Mouse (Mus musculus): ENCODE measurements around the gene Cybrd1. TPM values are rescaled to one million over a fixed set of nuclear protein-coding genes. Genes with fewer than 3 reads are reported as not detected.

Gene Cybrd1
- polyA plus RNA-seq, 1 experiment = 1.9 TPM

- Histone ChIP-seq H3K36me3 (ENCODE audit: control insufficient read depth, insufficient read depth, low read length) (peaks cover 4% of the 10 kb centered on the region; the same call in 1 of the 2 replicates), H3K27ac (ENCODE audit: control insufficient read depth, insufficient read depth, low read depth, low read length) (no peak overlapping the region), H3K4me1 (ENCODE audit: control insufficient read depth, insufficient read depth, low read length) (no peaks in the 10 kb centered on the region), H3K27me3 (ENCODE audit: control insufficient read depth, insufficient read depth, low read length) (no peaks in the 10 kb centered on the region), H3K4me3 (ENCODE audit: control insufficient read depth, low read depth, low read length) (no peak overlapping the region)
- no peak for TF ChIP-seq POLR2A (IDR thresholded peaks at IDR 0.05; ENCODE audit: control insufficient read depth, low read depth, low read length)
- TF ChIP-seq CTCF (IDR thresholded peaks at IDR 0.05; ENCODE audit: control insufficient read depth, insufficient read depth, insufficient replicate concordance, low read depth, low read length) = no peak
Measured at GRCm38 (mm10) chr2:71090660-71091445, 26.9 kb upstream of the Cybrd1 start.

GRCm38 (mm10) chr2:71096170-71096569 is 21.6 kb upstream of the Cybrd1 start:
- H3K27ac ChIP-seq (ENCODE audit: control insufficient read depth, insufficient read depth, low read depth, low read length) = no peak overlapping the region
- H3K27me3 ChIP-seq (ENCODE audit: control insufficient read depth, insufficient read depth, low read length) = no peaks in the 10 kb centered on the region

GRCm38 (mm10) chr2:71102621-71103291 is 15.0 kb upstream of the Cybrd1 start:
- H3K4me1 ChIP-seq (ENCODE audit: control insufficient read depth, insufficient read depth, low read length) = no peaks in the 10 kb centered on the region
- H3K27ac ChIP-seq (ENCODE audit: control insufficient read depth, insufficient read depth, low read depth, low read length) = no peak overlapping the region
- no peaks in the 10 kb centered on the region for H3K27me3 ChIP-seq (ENCODE audit: control insufficient read depth, insufficient read depth, low read length)
- H3K36me3 ChIP-seq (ENCODE audit: control insufficient read depth, insufficient read depth, low read length) = no peaks in the 10 kb centered on the region
- TF ChIP-seq POLR2A (IDR thresholded peaks at IDR 0.05; ENCODE audit: control insufficient read depth, low read depth, low read length) (no peak), CTCF (IDR thresholded peaks at IDR 0.05; ENCODE audit: control insufficient read depth, insufficient read depth, insufficient replicate concordance, low read depth, low read length) (no peak)
- H3K4me3 ChIP-seq (ENCODE audit: control insufficient read depth, low read depth, low read length) = no peak overlapping the region

More at GRCm38 (mm10) chr2:71096170-71096569, 21.6 kb upstream of the Cybrd1 start:
- no peaks in the 10 kb centered on the region for H3K4me1 ChIP-seq (ENCODE audit: control insufficient read depth, insufficient read depth, low read length)
- peaks cover 1% of the 10 kb centered on the region; the same call in 1 of the 2 replicates for H3K36me3 ChIP-seq (ENCODE audit: control insufficient read depth, insufficient read depth, low read length)
- TF ChIP-seq POLR2A (IDR thresholded peaks at IDR 0.05; ENCODE audit: control insufficient read depth, low read depth, low read length) (no peak), CTCF (IDR thresholded peaks at IDR 0.05; ENCODE audit: control insufficient read depth, insufficient read depth, insufficient replicate concordance, low read depth, low read length) (no peak)
- no peak overlapping the region for H3K4me3 ChIP-seq (ENCODE audit: control insufficient read depth, low read depth, low read length)

GRCm38 (mm10) chr2:71103292-71103680 is 14.4 kb upstream of the Cybrd1 start:
- Histone ChIP-seq H3K27me3 (ENCODE audit: control insufficient read depth, insufficient read depth, low read length) (no peaks in the 10 kb centered on the region), H3K4me3 (ENCODE audit: control insufficient read depth, low read depth, low read length) (no peak overlapping the region), H3K4me1 (ENCODE audit: control insufficient read depth, insufficient read depth, low read length) (no peaks in the 10 kb centered on the region), H3K36me3 (ENCODE audit: control insufficient read depth, insufficient read depth, low read length) (no peaks in the 10 kb centered on the region), H3K27ac (ENCODE audit: control insufficient read depth, insufficient read depth, low read depth, low read length) (no peak overlapping the region)
- TF ChIP-seq POLR2A (IDR thresholded peaks at IDR 0.05; ENCODE audit: control insufficient read depth, low read depth, low read length) (no peak), CTCF (IDR thresholded peaks at IDR 0.05; ENCODE audit: control insufficient read depth, insufficient read depth, insufficient replicate concordance, low read depth, low read length) (no peak)

- Histone ChIP-seq H3K4me3 (ENCODE audit: control insufficient read depth, low read depth, low read length) (no peak overlapping the region), H3K27ac (ENCODE audit: control insufficient read depth, insufficient read depth, low read depth, low read length) (no peak overlapping the region), H3K4me1 (ENCODE audit: control insufficient read depth, insufficient read depth, low read length) (no peaks in the 10 kb centered on the region), H3K27me3 (ENCODE audit: control insufficient read depth, insufficient read depth, low read length) (no peaks in the 10 kb centered on the region), H3K36me3 (ENCODE audit: control insufficient read depth, insufficient read depth, low read length) (no peaks in the 10 kb centered on the region)
- TF ChIP-seq CTCF (IDR thresholded peaks at IDR 0.05; ENCODE audit: control insufficient read depth, insufficient read depth, insufficient replicate concordance, low read depth, low read length) (no peak), POLR2A (IDR thresholded peaks at IDR 0.05; ENCODE audit: control insufficient read depth, low read depth, low read length) (no peak)
Measured at GRCm38 (mm10) chr2:71104696-71105095, 13.0 kb upstream of the Cybrd1 start.

- H3K27me3 ChIP-seq (ENCODE audit: control insufficient read depth, insufficient read depth, low read length) = no peaks in the 10 kb centered on the region
Measured at GRCm38 (mm10) chr2:71105469-71106215, 12.1 kb upstream of the Cybrd1 start.

GRCm38 (mm10) chr2:71107225-71107624 is 10.5 kb upstream of the Cybrd1 start:
- Histone ChIP-seq H3K4me3 (ENCODE audit: control insufficient read depth, low read depth, low read length) (no peak overlapping the region), H3K36me3 (ENCODE audit: control insufficient read depth, insufficient read depth, low read length) (no peaks in the 10 kb centered on the region), H3K27me3 (ENCODE audit: control insufficient read depth, insufficient read depth, low read length) (no peaks in the 10 kb centered on the region), H3K27ac (ENCODE audit: control insufficient read depth, insufficient read depth, low read depth, low read length) (no peak overlapping the region), H3K4me1 (ENCODE audit: control insufficient read depth, insufficient read depth, low read length) (no peaks in the 10 kb centered on the region)
- TF ChIP-seq CTCF (IDR thresholded peaks at IDR 0.05; ENCODE audit: control insufficient read depth, insufficient read depth, insufficient replicate concordance, low read depth, low read length) = no peak

More at GRCm38 (mm10) chr2:71105469-71106215, 12.1 kb upstream of the Cybrd1 start:
- no peak overlapping the region for H3K27ac ChIP-seq (ENCODE audit: control insufficient read depth, insufficient read depth, low read depth, low read length)
- TF ChIP-seq CTCF (IDR thresholded peaks at IDR 0.05; ENCODE audit: control insufficient read depth, insufficient read depth, insufficient replicate concordance, low read depth, low read length) (no peak), POLR2A (IDR thresholded peaks at IDR 0.05; ENCODE audit: control insufficient read depth, low read depth, low read length) (no peak)
- no peaks in the 10 kb centered on the region for H3K36me3 ChIP-seq (ENCODE audit: control insufficient read depth, insufficient read depth, low read length)
- H3K4me1 ChIP-seq (ENCODE audit: control insufficient read depth, insufficient read depth, low read length) = no peaks in the 10 kb centered on the region
- H3K4me3 ChIP-seq (ENCODE audit: control insufficient read depth, low read depth, low read length) = no peak overlapping the region

All from testis, adult 2 months (tissue).